Mouse (Mus musculus): ENCODE measurements around the gene Ankrd54. TPM values are rescaled to one million over a fixed set of nuclear protein-coding genes. Genes with fewer than 3 reads are reported as not detected.

Gene Ankrd54
- polyA plus RNA-seq, 1 experiment: 36.1 TPM

- H3K4me2 ChIP-seq (ENCODE audit: low read depth): peak within 1 kb of the TSS; percentile 98
- no peaks in the 10 kb centered on the region for H3K27me3 ChIP-seq (ENCODE audit: control insufficient read depth, insufficient read depth, insufficient read length)
- TF ChIP-seq SRF (IDR thresholded peaks at IDR 0.05; ENCODE audit: control insufficient read depth, insufficient read length, low read depth): no peak
- TF ChIP-seq MAX (IDR thresholded peaks at IDR 0.05; ENCODE audit: low read depth): no peak
- TF ChIP-seq POLR2AphosphoS2 (IDR thresholded peaks at IDR 0.05; ENCODE audit: insufficient read length, low read depth): peak; percentile 62
- peak in 1 of 3 experiments; percentile 13 for TF ChIP-seq MYOD1 (IDR thresholded peaks at IDR 0.05; ENCODE audit: control insufficient read depth in 1 of 3, insufficient read length in 2 of 3, low read depth in 2 of 3)
- TF ChIP-seq POLR2A (IDR thresholded peaks at IDR 0.05; ENCODE audit: insufficient read length, low read depth): peak; percentile 68
- TF ChIP-seq REST (IDR thresholded peaks at IDR 0.05; ENCODE audit: insufficient read depth, insufficient read length): no peak
- TF ChIP-seq TCF12 (IDR thresholded peaks at IDR 0.05; ENCODE audit: insufficient read depth, poor library complexity, severe bottlenecking): no peak
- no peak for TF ChIP-seq CEBPB (IDR thresholded peaks at IDR 0.05; ENCODE audit: insufficient read depth, poor library complexity, severe bottlenecking)
- no peak for TF ChIP-seq MYOG (IDR thresholded peaks at IDR 0.05; ENCODE audit: control insufficient read depth in 1 of 3, insufficient read depth in 1 of 3, insufficient read length in 2 of 3, low read depth in 2 of 3)
- TF ChIP-seq TCF3 (IDR thresholded peaks at IDR 0.05; ENCODE audit: insufficient read length, low read depth): peak; percentile 9
- TF ChIP-seq USF1 (IDR thresholded peaks at IDR 0.05; ENCODE audit: low read depth): no peak
- TF ChIP-seq E2F4 (IDR thresholded peaks at IDR 0.05; ENCODE audit: insufficient read depth): no peak
- H3K4me3 ChIP-seq: peak within 1 kb of the TSS; percentile 49
- peaks cover 19% of the 10 kb centered on the region for H3K79me2 ChIP-seq (ENCODE audit: control insufficient read depth, insufficient read depth)
- H3ac ChIP-seq (ENCODE audit: control insufficient read depth, insufficient read length): peak within 1 kb of the TSS; percentile 33
- no peaks in the 10 kb centered on the region for H3K36me3 ChIP-seq (ENCODE audit: control insufficient read depth, insufficient read depth)
These were observed 46.0 kb upstream of the Ankrd54 start, which contains the start of gene Micall1 for GRCm38 (mm10) chr15:79108421-79109320. Micall1 (plus strand) TSS chr15:79108898.

- Histone ChIP-seq H3K36me3 (ENCODE audit: control insufficient read depth, insufficient read depth) (no peaks in the 10 kb centered on the region), H3K4me2 (ENCODE audit: low read depth) (peak overlapping the region; percentile 98), H3K79me2 (ENCODE audit: control insufficient read depth, insufficient read depth) (peaks cover 19% of the 10 kb centered on the region), H3ac (ENCODE audit: control insufficient read depth, insufficient read length) (peak overlapping the region; percentile 33), H3K27me3 (ENCODE audit: control insufficient read depth, insufficient read depth, insufficient read length) (no peaks in the 10 kb centered on the region), H3K4me3 (peak overlapping the region; percentile 49)
- TF ChIP-seq REST (IDR thresholded peaks at IDR 0.05; ENCODE audit: insufficient read depth, insufficient read length): no peak
- TF ChIP-seq MAX (IDR thresholded peaks at IDR 0.05; ENCODE audit: low read depth): no peak
- no peak for TF ChIP-seq MYOG (IDR thresholded peaks at IDR 0.05; ENCODE audit: control insufficient read depth in 1 of 3, insufficient read depth in 1 of 3, insufficient read length in 2 of 3, low read depth in 2 of 3)
- no peak for TF ChIP-seq USF1 (IDR thresholded peaks at IDR 0.05; ENCODE audit: low read depth)
- no peak for TF ChIP-seq E2F4 (IDR thresholded peaks at IDR 0.05; ENCODE audit: insufficient read depth)
- no peak for TF ChIP-seq POLR2AphosphoS2 (IDR thresholded peaks at IDR 0.05; ENCODE audit: insufficient read length, low read depth)
- TF ChIP-seq CEBPB (IDR thresholded peaks at IDR 0.05; ENCODE audit: insufficient read depth, poor library complexity, severe bottlenecking): no peak
- no peak for TF ChIP-seq MYOD1 (IDR thresholded peaks at IDR 0.05; ENCODE audit: control insufficient read depth in 1 of 3, insufficient read length in 2 of 3, low read depth in 2 of 3)
- TF ChIP-seq TCF3 (IDR thresholded peaks at IDR 0.05; ENCODE audit: insufficient read length, low read depth): no peak
- no peak for TF ChIP-seq TCF12 (IDR thresholded peaks at IDR 0.05; ENCODE audit: insufficient read depth, poor library complexity, severe bottlenecking)
- no peak for TF ChIP-seq POLR2A (IDR thresholded peaks at IDR 0.05; ENCODE audit: insufficient read length, low read depth)
These were observed 45.3 kb upstream of the Ankrd54 start for GRCm38 (mm10) chr15:79107966-79108365.

- Histone ChIP-seq H3K36me3 (ENCODE audit: control insufficient read depth, insufficient read depth) (no peaks in the 10 kb centered on the region), H3ac (ENCODE audit: control insufficient read depth, insufficient read length) (no peak overlapping the region), H3K79me2 (ENCODE audit: control insufficient read depth, insufficient read depth) (peaks cover 11% of the 10 kb centered on the region), H3K4me3 (no peak overlapping the region), H3K27me3 (ENCODE audit: control insufficient read depth, insufficient read depth, insufficient read length) (no peaks in the 10 kb centered on the region), H3K4me2 (ENCODE audit: low read depth) (no peak overlapping the region)
- TF ChIP-seq CEBPB (IDR thresholded peaks at IDR 0.05; ENCODE audit: insufficient read depth, poor library complexity, severe bottlenecking) (no peak), MAX (IDR thresholded peaks at IDR 0.05; ENCODE audit: low read depth) (no peak), POLR2AphosphoS2 (IDR thresholded peaks at IDR 0.05; ENCODE audit: insufficient read length, low read depth) (no peak), SRF (IDR thresholded peaks at IDR 0.05; ENCODE audit: control insufficient read depth, insufficient read length, low read depth) (no peak), USF1 (IDR thresholded peaks at IDR 0.05; ENCODE audit: low read depth) (no peak), POLR2A (IDR thresholded peaks at IDR 0.05; ENCODE audit: insufficient read length, low read depth) (no peak), TCF3 (IDR thresholded peaks at IDR 0.05; ENCODE audit: insufficient read length, low read depth) (no peak)
These were observed 43.1 kb upstream of the Ankrd54 start for GRCm38 (mm10) chr15:79105804-79106203.

GRCm38 (mm10) chr15:79103264-79103663 is 40.6 kb upstream of the Ankrd54 start:
- no peak overlapping the region for H3ac ChIP-seq (ENCODE audit: control insufficient read depth, insufficient read length)
- TF ChIP-seq MYOG (IDR thresholded peaks at IDR 0.05; ENCODE audit: control insufficient read depth in 1 of 3, insufficient read depth in 1 of 3, insufficient read length in 2 of 3, low read depth in 2 of 3) (no peak), TCF3 (IDR thresholded peaks at IDR 0.05; ENCODE audit: insufficient read length, low read depth) (no peak), TCF12 (IDR thresholded peaks at IDR 0.05; ENCODE audit: insufficient read depth, poor library complexity, severe bottlenecking) (no peak), MAX (IDR thresholded peaks at IDR 0.05; ENCODE audit: low read depth) (no peak), REST (IDR thresholded peaks at IDR 0.05; ENCODE audit: insufficient read depth, insufficient read length) (no peak), POLR2AphosphoS2 (IDR thresholded peaks at IDR 0.05; ENCODE audit: insufficient read length, low read depth) (no peak), CEBPB (IDR thresholded peaks at IDR 0.05; ENCODE audit: insufficient read depth, poor library complexity, severe bottlenecking) (no peak), USF1 (IDR thresholded peaks at IDR 0.05; ENCODE audit: low read depth) (no peak), POLR2A (IDR thresholded peaks at IDR 0.05; ENCODE audit: insufficient read length, low read depth) (no peak), MYOD1 (IDR thresholded peaks at IDR 0.05; ENCODE audit: control insufficient read depth in 1 of 3, insufficient read length in 2 of 3, low read depth in 2 of 3) (no peak), SRF (IDR thresholded peaks at IDR 0.05; ENCODE audit: control insufficient read depth, insufficient read length, low read depth) (no peak), E2F4 (IDR thresholded peaks at IDR 0.05; ENCODE audit: insufficient read depth) (no peak)
- no peaks in the 10 kb centered on the region for H3K79me2 ChIP-seq (ENCODE audit: control insufficient read depth, insufficient read depth)
- no peaks in the 10 kb centered on the region for H3K36me3 ChIP-seq (ENCODE audit: control insufficient read depth, insufficient read depth)
- H3K27me3 ChIP-seq (ENCODE audit: control insufficient read depth, insufficient read depth, insufficient read length): no peaks in the 10 kb centered on the region
- H3K4me3 ChIP-seq: no peak overlapping the region
- H3K4me2 ChIP-seq (ENCODE audit: low read depth): no peak overlapping the region

All from myocyte (in vitro differentiated cells).